Mouse (Mus musculus) MEL (cell line): ENCODE measurements around the gene Phyhipl. TPM values are rescaled to one million over a fixed set of nuclear protein-coding genes. Genes with fewer than 3 reads are reported as not detected.

ENCODE experiments used
- DNase-seq: peaks from one replicate; pipeline ENCODE4 v3.0.0; 2011; ENCODE audit warnings: low read depth, low spot score
- H3K27ac ChIP-seq: 2 replicates; pipeline ENCODE4 v1.5.1; 2012; ENCODE audit warnings: low read depth, mild to moderate bottlenecking, control low read depth, low read length, moderate library complexity; ENCODE audit not compliant: control insufficient read depth
- H3K27me3 ChIP-seq, 2 experiments: fragments of 150-350 bp in 1 of 2; sonication (generic) in 1 of 2; 2 replicates each; pipeline ENCODE4 v1.6.1; 2012; ENCODE audit warnings: low read length in 2 of 2, mild to moderate bottlenecking in 2 of 2, improper control_type of control experiment in 1 of 2, moderate library complexity in 1 of 2; ENCODE audit not compliant: insufficient read depth in 2 of 2, control insufficient read depth in 1 of 2
- H3K36me3 ChIP-seq, 2 experiments: 2 replicates each; pipeline ENCODE4 v1.6.1; 2012 to 2014; ENCODE audit warnings: low read length in 2 of 2, improper control_type of control experiment in 1 of 2, inconsistent platforms in 1 of 2, mild to moderate bottlenecking in 1 of 2; ENCODE audit not compliant: insufficient read depth in 2 of 2, control insufficient read depth in 1 of 2
- H3K4me1 ChIP-seq, 2 experiments: fragments of 150-350 bp in 1 of 2; sonication (generic) in 1 of 2; 2 replicates each; pipeline ENCODE4 v1.6.1; 2012; ENCODE audit warnings: low read length in 2 of 2, improper control_type of control experiment in 1 of 2, mild to moderate bottlenecking in 1 of 2; ENCODE audit not compliant: insufficient read depth in 2 of 2, control insufficient read depth in 1 of 2
- H3K4me3 ChIP-seq, 2 experiments: fragments of 150-350 bp in 1 of 2; sonication (generic) in 1 of 2; 2 replicates each; pipeline ENCODE4 v1.5.1; 2012; ENCODE audit warnings: low read depth in 2 of 2, low read length in 2 of 2, mild to moderate bottlenecking in 2 of 2, moderate library complexity in 2 of 2, control low read depth in 1 of 2, improper control_type of control experiment in 1 of 2; ENCODE audit not compliant: control insufficient read depth in 1 of 2, insufficient read depth in 1 of 2
- H3K79me2 ChIP-seq: 2 replicates; pipeline ENCODE4 v1.6.1; 2012; ENCODE audit warnings: mild to moderate bottlenecking, low read length, moderate library complexity; ENCODE audit not compliant: control insufficient read depth, poor library complexity, insufficient read depth
- H3K9ac ChIP-seq: 2 replicates; pipeline ENCODE4 v1.6.1; 2012; ENCODE audit warnings: low read depth, mild to moderate bottlenecking, control low read depth, low read length, moderate library complexity; ENCODE audit not compliant: control insufficient read depth, poor library complexity, severe bottlenecking
- H3K9me3 ChIP-seq: fragments of 150-350 bp; sonication (generic); replicated peaks from 2 replicates; pipeline ENCODE4 v1.6.1; 2012; ENCODE audit warnings: mild to moderate bottlenecking, low read length, improper control_type of control experiment, moderate library complexity; ENCODE audit not compliant: insufficient read depth
- CHD1 ChIP-seq: IDR thresholded peaks from 2 replicates; pipeline ENCODE4 v1.6.1; 2012; ENCODE audit warnings: low read depth, mild to moderate bottlenecking, inconsistent platforms, low read length, improper control_type of control experiment
- CHD2 ChIP-seq: IDR thresholded peaks from 2 replicates; pipeline ENCODE4 v1.6.1; 2011; ENCODE audit warnings: low read length, improper control_type of control experiment
- ELF1 ChIP-seq: IDR thresholded peaks from 2 replicates; pipeline ENCODE4 v1.6.1; 2014; ENCODE audit warnings: low read depth, mild to moderate bottlenecking, inconsistent platforms, low read length, improper control_type of control experiment, moderate library complexity
- EP300 ChIP-seq, 2 experiments: IDR thresholded peaks; 2 replicates each; pipeline ENCODE4 v1.6.1; 2011; ENCODE audit warnings: improper control_type of control experiment in 2 of 2, low read length in 2 of 2, low read depth in 1 of 2, mild to moderate bottlenecking in 1 of 2
- GABPA ChIP-seq: IDR thresholded peaks from 2 replicates; pipeline ENCODE4 v1.6.1; 2012; ENCODE audit warnings: low read depth, mild to moderate bottlenecking, inconsistent platforms, low read length, improper control_type of control experiment, moderate library complexity
- GATA1 ChIP-seq: IDR thresholded peaks from 2 replicates; pipeline ENCODE4 v1.6.1; 2011; ENCODE audit warnings: low read depth, low read length, improper control_type of control experiment
- HCFC1 ChIP-seq: IDR thresholded peaks from 2 replicates; pipeline ENCODE4 v1.6.1; 2012; ENCODE audit warnings: low read depth, mild to moderate bottlenecking, inconsistent platforms, low read length, improper control_type of control experiment, moderate library complexity
- KAT2A ChIP-seq: conservative IDR thresholded peaks from 2 replicates; pipeline ENCODE4 v1.6.1; 2012; ENCODE audit warnings: low read depth, low read length, improper control_type of control experiment, inconsistent platforms
- MAFK ChIP-seq: IDR thresholded peaks from 2 replicates; pipeline ENCODE4 v1.6.1; 2011; ENCODE audit warnings: low read depth, mild to moderate bottlenecking, low read length, improper control_type of control experiment, borderline replicate concordance
- MEF2A ChIP-seq: IDR thresholded peaks from 2 replicates; pipeline ENCODE4 v1.6.1; 2014; ENCODE audit warnings: low read depth, mild to moderate bottlenecking, inconsistent platforms, low read length, improper control_type of control experiment; ENCODE audit not compliant: poor library complexity, insufficient replicate concordance, severe bottlenecking; ENCODE audit errors: extremely low read depth
- MYB ChIP-seq: IDR thresholded peaks from 2 replicates; pipeline ENCODE4 v1.6.1; 2011; ENCODE audit warnings: mild to moderate bottlenecking, low read depth, low read length, improper control_type of control experiment
- NELFE ChIP-seq: IDR thresholded peaks from 2 replicates; pipeline ENCODE4 v1.6.1; 2011; ENCODE audit warnings: low read depth, low read length, improper control_type of control experiment
- POLR2A ChIP-seq, 2 experiments: IDR thresholded peaks; 2 replicates each; pipeline ENCODE4 v1.6.1; 2011 to 2012; ENCODE audit warnings: low read length in 2 of 2, mild to moderate bottlenecking in 2 of 2, control low read depth in 1 of 2, improper control_type of control experiment in 1 of 2, low read depth in 1 of 2, moderate library complexity in 1 of 2; ENCODE audit not compliant: control insufficient read depth in 1 of 2, insufficient read depth in 1 of 2, poor library complexity in 1 of 2
- RAD21 ChIP-seq: IDR thresholded peaks from 2 replicates; pipeline ENCODE4 v1.6.1; 2011; ENCODE audit warnings: mild to moderate bottlenecking, low read depth, low read length, improper control_type of control experiment
- RCOR1 ChIP-seq: IDR thresholded peaks from 2 replicates; pipeline ENCODE4 v1.6.1; 2012; ENCODE audit warnings: low read depth, mild to moderate bottlenecking, inconsistent platforms, low read length, improper control_type of control experiment
- SMC3 ChIP-seq: IDR thresholded peaks from 2 replicates; pipeline ENCODE4 v1.6.1; 2011; ENCODE audit warnings: low read depth, low read length, improper control_type of control experiment
- TCF12 ChIP-seq: IDR thresholded peaks from 2 replicates; pipeline ENCODE4 v1.6.1; 2014; ENCODE audit warnings: low read depth, mild to moderate bottlenecking, inconsistent platforms, low read length, improper control_type of control experiment, moderate library complexity
- UBTF ChIP-seq: IDR thresholded peaks from 2 replicates; pipeline ENCODE4 v1.6.1; 2012; ENCODE audit warnings: low read depth, mild to moderate bottlenecking, inconsistent platforms, low read length, improper control_type of control experiment, moderate library complexity, borderline replicate concordance; ENCODE audit not compliant: insufficient read depth
- ZKSCAN1 ChIP-seq: IDR thresholded peaks from 2 replicates; pipeline ENCODE4 v1.6.1; 2012; ENCODE audit warnings: low read depth, mild to moderate bottlenecking, inconsistent platforms, low read length, improper control_type of control experiment, moderate library complexity
- polyA plus RNA-seq, 2 experiments: library from polyadenylated mRNA; stranded (reverse) in 1 of 2; unstranded in 1 of 2; fragments of >175 nt in 1 of 2; fragments of >200 nt in 1 of 2; gene quantifications; 2 replicates each; pipeline versions ENCODE4 v1.2.1 to v1.2.4; 2012; ENCODE audit warnings: low replicate concordance in 2 of 2, low read depth in 1 of 2; ENCODE audit not compliant: insufficient read length in 2 of 2, insufficient read depth in 1 of 2, missing spikeins in 1 of 2
- total RNA-seq: library from RNA; depleted of rRNA; stranded (reverse); fragments of 300-350 nt; gene quantifications from 2 replicates; pipeline ENCODE4 v1.2.3, GENCODE M21; 2012

Gene Phyhipl
- total and polyA plus RNA-seq, 3 experiments, result not detected

- H3K27ac ChIP-seq, result no peak overlapping the region
- H3K4me3 ChIP-seq, result no peak overlapping the region
- no peak for TF ChIP-seq TCF12
- TF ChIP-seq SMC3, result no peak
- TF ChIP-seq RAD21, result no peak
- TF ChIP-seq RCOR1, result no peak
- TF ChIP-seq CHD2, result no peak
- TF ChIP-seq HCFC1, result no peak
- TF ChIP-seq KAT2A, result no peak
- TF ChIP-seq NELFE, result no peak
- TF ChIP-seq MAFK, result no peak
- H3K79me2 ChIP-seq, result no peaks in the 10 kb centered on the region
- no peak overlapping the region for H3K9ac ChIP-seq
- no peaks in the 10 kb centered on the region for H3K4me1 ChIP-seq
- no peaks in the 10 kb centered on the region for H3K27me3 ChIP-seq
- no peaks in the 10 kb centered on the region for H3K9me3 ChIP-seq
- no peak for DNase-seq
- no peaks in the 10 kb centered on the region for H3K36me3 ChIP-seq
These were observed 32.3 kb downstream of the Phyhipl start for GRCm38 (mm10) chr10:70623461-70623860.

- Histone ChIP-seq H3K9ac (no peak overlapping the region), H3K27ac (no peak overlapping the region), H3K9me3 (no peaks in the 10 kb centered on the region), H3K4me1 (no peaks in the 10 kb centered on the region), H3K27me3 (no peaks in the 10 kb centered on the region), H3K4me3 (no peak overlapping the region), H3K36me3 (no peaks in the 10 kb centered on the region), H3K79me2 (no peaks in the 10 kb centered on the region)
- DNase-seq, result no peak
- no peak for TF ChIP-seq CHD1
- TF ChIP-seq ZKSCAN1, result no peak
- no peak for TF ChIP-seq MYB
- TF ChIP-seq MEF2A, result no peak
- TF ChIP-seq KAT2A, result no peak
- TF ChIP-seq NELFE, result no peak
- no peak for TF ChIP-seq GABPA
- TF ChIP-seq GATA1, result no peak
- TF ChIP-seq UBTF, result no peak
- no peak for TF ChIP-seq ELF1
- TF ChIP-seq POLR2A (IDR thresholded peaks at IDR 0.05; ENCODE audit: control insufficient read depth in 1 of 2, insufficient read depth in 1 of 2, low read depth in 1 of 2, low read length in 2 of 2, poor library complexity in 1 of 2), result no peak
- no peak for TF ChIP-seq EP300 (IDR thresholded peaks at IDR 0.05; ENCODE audit: low read depth in 1 of 2, low read length in 2 of 2)
These were observed 39.4 kb downstream of the Phyhipl start for GRCm38 (mm10) chr10:70616377-70616776.
